Mouse (Mus musculus) bone marrow macrophage, adult 2 months (primary cell): Measurements from ENCODE around the gene Yipf4. TPM values are rescaled to one million over a fixed set of nuclear protein-coding genes. Genes with fewer than 3 reads are reported as not detected.
"Not testable (repeated sequence)": the region's sequence is repeated elsewhere in the genome, so short reads cannot be mapped to it uniquely, and the experiment has no call there.

ENCODE experiments used
- H3K27ac ChIP-seq: 2 replicates; pipeline ENCODE4 v1.5.1; 2012; ENCODE audit warnings: low read depth, low read length; ENCODE audit not compliant: insufficient read depth
- H3K4me1 ChIP-seq: 2 replicates; pipeline ENCODE4 v1.6.1; 2012; ENCODE audit warnings: low read length; ENCODE audit not compliant: control insufficient read depth, insufficient read depth
- H3K4me3 ChIP-seq: 2 replicates; pipeline ENCODE4 v1.5.1; 2012; ENCODE audit warnings: mild to moderate bottlenecking, low read length, moderate library complexity; ENCODE audit not compliant: insufficient read depth
- CTCF ChIP-seq: IDR thresholded peaks from 2 replicates; pipeline ENCODE4 v1.5.1; 2012; ENCODE audit warnings: low read depth, mild to moderate bottlenecking, low read length, moderate library complexity
- POLR2A ChIP-seq: IDR thresholded peaks from 2 replicates; pipeline ENCODE4 v1.6.1; 2012; ENCODE audit warnings: mild to moderate bottlenecking, low read depth, low read length, borderline replicate concordance
- polyA plus RNA-seq: library from polyadenylated mRNA; stranded (reverse); fragments of >200 nt; gene quantifications from 2 replicates; pipeline ENCODE4 v1.2.4, GENCODE M21; 2012; ENCODE audit not compliant: missing spikeins, insufficient read depth, insufficient read length

The Yipf4 gene
- polyA plus RNA-seq, 1 experiment = 89.8 TPM

DNA sequence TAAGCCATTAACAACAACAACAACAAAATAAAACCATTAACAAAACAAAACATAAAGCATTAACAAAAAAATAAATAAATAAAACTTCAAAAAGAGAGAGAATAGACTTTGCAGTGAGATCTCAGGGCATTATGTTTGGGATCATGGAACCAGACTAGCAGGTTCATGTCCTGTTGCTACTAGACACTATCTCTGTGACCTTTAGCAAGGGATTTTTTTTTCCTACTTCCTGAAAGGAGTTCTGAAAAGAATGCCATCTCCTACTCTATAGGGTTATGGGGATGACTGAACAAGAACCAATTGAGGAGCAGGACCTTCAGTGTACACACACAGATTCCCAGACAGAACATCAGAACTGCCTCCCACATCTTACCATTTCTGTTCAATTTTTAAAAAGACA, 25.8 kb upstream of the Yipf4 start:
- no peak overlapping the region for H3K27ac ChIP-seq
- TF ChIP-seq POLR2A (no peak), CTCF (no peak)
- no peak overlapping the region for H3K4me3 ChIP-seq
- peaks cover 4% of the 10 kb centered on the region; the same call in 1 of the 2 replicates for H3K4me1 ChIP-seq

DNA sequence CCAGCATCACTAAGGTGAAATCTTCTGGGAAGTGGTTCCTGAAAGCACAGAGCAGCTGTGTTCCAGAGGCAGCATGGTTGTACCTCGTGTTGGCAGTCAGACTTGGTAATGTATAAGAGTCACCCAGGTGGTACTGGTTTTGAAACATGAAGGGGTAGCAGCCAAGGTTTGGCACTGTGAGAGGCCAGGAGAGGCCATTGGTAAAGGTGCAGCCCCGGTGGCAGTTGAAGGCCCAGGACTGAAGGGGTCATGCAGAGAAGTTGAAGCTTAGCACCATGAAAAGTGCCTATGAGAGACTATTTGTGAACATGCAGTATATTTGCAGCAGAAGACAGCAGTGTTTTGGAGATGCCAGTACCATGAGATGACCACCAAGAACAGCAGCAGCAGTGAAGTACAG, 21.3 kb upstream of the Yipf4 start:
- H3K4me1 ChIP-seq, H3K27ac ChIP-seq, H3K4me3 ChIP-seq: not testable (repeated sequence)

DNA sequence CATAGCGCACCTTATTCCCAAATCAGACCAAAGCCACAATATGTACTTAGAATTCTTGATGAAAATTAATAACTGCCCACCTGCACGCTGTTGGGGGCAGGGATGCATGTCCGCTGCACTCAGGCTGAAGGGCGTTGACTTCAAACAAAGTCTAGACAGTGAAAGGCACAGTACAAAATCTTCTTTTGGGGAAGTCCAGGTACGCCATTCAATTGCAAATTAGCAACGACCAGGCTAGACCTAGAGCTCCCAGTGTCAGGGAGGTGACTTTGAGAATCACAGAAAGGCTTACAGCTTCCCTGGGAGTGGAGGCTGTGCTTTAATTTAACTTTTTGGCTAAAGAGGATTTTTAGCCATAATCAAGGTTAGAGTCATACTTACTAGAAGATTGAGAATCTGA, 19.2 kb upstream of the Yipf4 start:
- not testable (repeated sequence) for H3K4me1 ChIP-seq, H3K4me3 ChIP-seq

GRCm38 (mm10) chr17:74480361-74481069, 8.8 kb upstream of the Yipf4 start:
- no peaks in the 10 kb centered on the region for H3K4me1 ChIP-seq
- no peak for TF ChIP-seq CTCF
- no peak for TF ChIP-seq POLR2A
- H3K4me3 ChIP-seq = no peak overlapping the region
- no peak overlapping the region for H3K27ac ChIP-seq

More for the DNA sequence above, 19.2 kb upstream of the Yipf4 start:
- not testable (repeated sequence) for H3K27ac ChIP-seq

GRCm38 (mm10) chr17:74489901-74490220, 568 bp downstream of the Yipf4 start:
- H3K27ac ChIP-seq = peak overlapping the region; percentile 32
- TF ChIP-seq POLR2A (no peak), CTCF (no peak)
- H3K4me1 ChIP-seq = no peaks in the 10 kb centered on the region
- H3K4me3 ChIP-seq = peak overlapping the region; percentile 63

- TF ChIP-seq POLR2A (no peak), CTCF (no peak)
- Histone ChIP-seq H3K4me1 (no peaks in the 10 kb centered on the region), H3K4me3 (no peak overlapping the region), H3K27ac (no peak overlapping the region)
Measured at GRCm38 (mm10) chr17:74491565-74491964, 2.3 kb downstream of the Yipf4 start.

DNA sequence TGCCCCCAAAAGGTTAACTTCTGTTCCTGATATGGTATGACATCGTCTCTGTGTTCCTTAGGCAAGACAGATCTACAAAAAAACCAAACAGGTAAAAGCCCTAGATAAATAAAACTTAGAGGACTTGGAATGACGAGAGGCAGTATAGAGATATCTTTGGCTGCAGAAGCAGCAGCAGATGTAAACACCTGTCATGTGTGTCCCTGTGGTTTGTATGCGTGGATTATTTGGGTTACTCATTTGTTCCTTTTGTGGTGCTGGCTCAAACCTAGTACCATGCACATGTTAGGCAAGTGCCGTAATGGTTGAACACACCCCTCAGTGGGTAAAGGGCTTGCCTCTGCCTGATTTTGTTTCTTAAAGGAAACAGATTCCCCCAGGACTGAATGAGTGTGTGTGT, 10.9 kb downstream of the Yipf4 start:
- Histone ChIP-seq H3K4me1 (peaks cover 13% of the 10 kb centered on the region), H3K4me3 (no peak overlapping the region), H3K27ac (no peak overlapping the region)
- TF ChIP-seq POLR2A (no peak), CTCF (no peak)

DNA sequence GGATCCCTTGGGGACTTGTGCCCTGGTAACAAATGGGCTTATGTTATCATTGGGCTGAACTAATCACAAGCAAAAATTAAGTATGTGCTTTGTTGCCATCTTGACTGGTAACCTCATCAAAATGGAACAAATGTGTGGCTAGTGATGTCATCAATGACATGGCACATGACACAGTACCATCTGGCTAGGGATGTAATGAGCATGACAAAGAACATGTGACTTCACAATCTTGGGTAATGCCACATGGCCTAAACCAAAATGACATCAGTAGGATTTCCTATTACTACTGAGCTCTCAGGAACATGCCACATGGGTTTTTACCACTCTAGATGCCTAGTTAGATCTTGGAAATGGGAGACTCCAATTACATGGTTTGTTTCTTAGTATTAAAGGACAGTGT, 11.8 kb downstream of the Yipf4 start:
- peak overlapping the region; percentile 41; the same call in 1 of the 2 replicates for H3K27ac ChIP-seq
- no peak for TF ChIP-seq CTCF
- no peak for TF ChIP-seq POLR2A
- H3K4me1 ChIP-seq = peaks cover 13% of the 10 kb centered on the region
- no peak overlapping the region for H3K4me3 ChIP-seq

DNA sequence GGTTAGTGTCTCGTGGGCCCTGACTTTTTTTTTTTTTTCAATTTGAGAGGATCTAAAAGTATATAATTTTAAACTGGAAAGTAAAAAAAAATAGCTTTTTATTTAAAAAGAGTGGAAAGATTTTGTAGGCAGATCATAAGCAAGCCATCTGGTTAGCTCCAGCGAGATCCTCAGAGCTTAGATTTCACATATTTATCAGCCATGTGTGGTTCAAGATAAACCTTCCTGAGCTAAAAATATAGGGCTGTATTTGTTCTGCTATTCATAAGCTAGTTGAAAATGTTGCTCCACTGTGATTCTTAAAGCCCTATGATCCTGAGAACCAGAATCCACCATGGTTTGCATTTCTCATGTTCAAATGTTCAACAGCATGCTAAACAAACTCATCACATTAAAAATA, 18.6 kb downstream of the Yipf4 start:
- H3K27ac ChIP-seq = no peak overlapping the region
- no peak for TF ChIP-seq CTCF
- no peak for TF ChIP-seq POLR2A
- H3K4me1 ChIP-seq = peaks cover 6% of the 10 kb centered on the region
- no peak overlapping the region for H3K4me3 ChIP-seq

- no peak overlapping the region for H3K4me3 ChIP-seq
- H3K4me1 ChIP-seq = peaks cover 6% of the 10 kb centered on the region
- H3K27ac ChIP-seq = no peak overlapping the region
- TF ChIP-seq POLR2A (no peak), CTCF (no peak)
Measured at GRCm38 (mm10) chr17:74508600-74508999, 19.3 kb downstream of the Yipf4 start.

DNA sequence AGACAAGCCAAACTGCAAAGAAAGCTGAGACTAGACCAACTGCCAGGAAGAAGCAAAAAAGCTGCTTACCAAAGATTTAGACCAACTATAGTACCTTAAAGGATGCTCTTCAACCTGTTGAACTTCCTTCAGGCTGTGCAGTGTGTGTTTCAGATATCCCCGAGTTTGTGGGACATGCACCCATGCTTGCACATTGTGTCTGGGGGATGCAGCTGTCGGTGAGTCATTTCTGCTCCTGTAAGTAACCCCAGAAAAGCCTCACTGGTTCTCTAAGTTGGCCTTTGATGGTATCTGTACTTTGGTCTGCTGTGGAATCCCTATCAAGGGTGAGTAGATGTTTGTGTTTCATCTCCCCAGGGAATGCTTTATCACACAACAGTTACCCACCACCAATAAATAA, 23.0 kb downstream of the Yipf4 start:
- Histone ChIP-seq H3K27ac (no peak overlapping the region), H3K4me1 (peaks cover 4% of the 10 kb centered on the region; the same call in 1 of the 2 replicates), H3K4me3 (no peak overlapping the region)
- TF ChIP-seq POLR2A (no peak), CTCF (no peak)
